16 mouse cellular contexts compared by ENCODE assay signal in the genomic region with DNA sequence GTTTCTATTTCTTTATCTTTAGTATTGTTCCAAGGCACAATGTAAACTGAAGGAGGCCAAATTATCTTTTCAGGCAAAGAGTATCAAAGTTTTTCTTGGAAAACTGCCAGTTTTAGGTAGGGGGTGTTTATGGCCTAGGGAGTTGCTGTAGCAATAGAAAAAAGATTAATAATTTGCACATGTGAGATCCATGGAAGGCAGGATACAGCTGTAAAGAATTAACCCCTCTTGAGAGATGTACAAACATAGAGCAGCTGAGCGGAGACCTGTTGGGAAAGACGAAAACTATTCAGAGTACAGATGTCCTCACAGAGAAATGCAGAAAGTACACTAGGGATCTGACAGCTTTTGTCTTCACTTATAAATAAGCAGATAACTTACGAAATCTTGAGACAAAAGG.
DNase-seq lines count a peak whose midpoint lies in the region; ATAC-seq and TF ChIP-seq lines count a peak whose summit lies in the region.
"Had no signal": no experiment of that assay in that cellular context is flagged by ENCODE, and none has a peak within 500 bp of the region (broad histone marks: within the 10 kb centered on the region; RNA-seq: fewer than 3 reads in every experiment).

No protein-coding gene starts in this region.

- no peaks in the 10 kb centered on the region for H3K27me3 ChIP-seq in forebrain, embryonic 14.5 days (replicated peaks; ENCODE audit: control insufficient read depth, insufficient read depth, low read length)
- H3K27me3 ChIP-seq in forebrain, embryonic 13.5 days, result no peaks in the 10 kb centered on the region
- no peaks in the 10 kb centered on the region for H3K27me3 ChIP-seq in midbrain, embryonic 13.5 days
- H3K27me3 ChIP-seq in midbrain, embryonic 11.5 days (ENCODE audit: control insufficient read depth, insufficient read depth, low read length), result no peaks in the 10 kb centered on the region
- no peaks in the 10 kb centered on the region for H3K27me3 ChIP-seq in embryonic facial prominence, embryonic 11.5 days (ENCODE audit: control insufficient read depth, insufficient read depth, low read length)
- H3K27me3 ChIP-seq in limb, embryonic 13.5 days, result peaks cover 8% of the 10 kb centered on the region; the same call in 1 of the 2 replicates
- H3K27me3 ChIP-seq: heart, embryonic 12.5 days; Patski had no signal

- 43% methylated on average over 3 of the region's 3 CpGs for WGBS in forebrain, embryonic 14.5 days
- 34% methylated on average over 3 of the region's 3 CpGs for WGBS in forebrain, embryonic 13.5 days
- 42% methylated on average over 3 of the region's 3 CpGs for WGBS in midbrain, embryonic 13.5 days
- 57% methylated on average over 3 of the region's 3 CpGs for WGBS in midbrain, embryonic 11.5 days
- 26% methylated on average over 3 of the region's 3 CpGs for WGBS in embryonic facial prominence, embryonic 11.5 days
- 12% methylated on average over 3 of the region's 3 CpGs for WGBS in limb, embryonic 13.5 days

- no peak overlapping the region for H3K4me2 ChIP-seq in forebrain, embryonic 14.5 days (ENCODE audit: low read length)
- H3K4me2 ChIP-seq in forebrain, embryonic 13.5 days, result no peak overlapping the region
- H3K4me2 ChIP-seq in midbrain, embryonic 13.5 days (replicated peaks), result no peak overlapping the region
- no peak overlapping the region for H3K4me2 ChIP-seq in midbrain, embryonic 11.5 days
- no peak overlapping the region for H3K4me2 ChIP-seq in embryonic facial prominence, embryonic 11.5 days (ENCODE audit: low read depth, low read length)
- H3K4me2 ChIP-seq in limb, embryonic 13.5 days (replicated peaks), result 0 out of 2 replicates have a peak overlapping the region, but pooled peaks have one; percentile 2
- H3K4me2 ChIP-seq: heart, embryonic 12.5 days had no signal

- no peak overlapping the region for H3K4me3 ChIP-seq in forebrain, embryonic 14.5 days (ENCODE audit: low read depth, low read length)
- H3K4me3 ChIP-seq in forebrain, embryonic 13.5 days, result no peak overlapping the region
- no peak overlapping the region for H3K4me3 ChIP-seq in midbrain, embryonic 13.5 days (replicated peaks)
- H3K4me3 ChIP-seq in midbrain, embryonic 11.5 days (ENCODE audit: low read depth, low read length), result no peak overlapping the region
- H3K4me3 ChIP-seq in embryonic facial prominence, embryonic 11.5 days (ENCODE audit: low read depth, low read length), result no peak overlapping the region
- no peak overlapping the region for H3K4me3 ChIP-seq in limb, embryonic 13.5 days
- H3K4me3 ChIP-seq in left cerebral cortex, adult 2 months, result no peak overlapping the region
- H3K4me3 ChIP-seq: heart, embryonic 12.5 days had no signal

- no peaks in the 10 kb centered on the region for H3K9me3 ChIP-seq in forebrain, embryonic 14.5 days (replicated peaks; ENCODE audit: control insufficient read depth, low read length)
- no peaks in the 10 kb centered on the region for H3K9me3 ChIP-seq in forebrain, embryonic 13.5 days (replicated peaks)
- no peaks in the 10 kb centered on the region for H3K9me3 ChIP-seq in midbrain, embryonic 13.5 days
- H3K9me3 ChIP-seq in midbrain, embryonic 11.5 days (ENCODE audit: control insufficient read depth, low read length), result no peaks in the 10 kb centered on the region
- H3K9me3 ChIP-seq in embryonic facial prominence, embryonic 11.5 days (replicated peaks; ENCODE audit: control insufficient read depth, low read length), result no peaks in the 10 kb centered on the region
- H3K9me3 ChIP-seq in limb, embryonic 13.5 days, result no peaks in the 10 kb centered on the region
- H3K9me3 ChIP-seq: heart, embryonic 12.5 days had no signal

- peaks cover 5% of the 10 kb centered on the region; the same call in 1 of the 2 replicates for H3K4me1 ChIP-seq in forebrain, embryonic 14.5 days (ENCODE audit: control insufficient read depth, insufficient read depth, low read length)
- H3K4me1 ChIP-seq in forebrain, embryonic 13.5 days, result peaks cover 4% of the 10 kb centered on the region; the same call in 1 of the 2 replicates
- peaks cover 15% of the 10 kb centered on the region for H3K4me1 ChIP-seq in midbrain, embryonic 13.5 days (replicated peaks)
- H3K4me1 ChIP-seq in midbrain, embryonic 11.5 days (ENCODE audit: control insufficient read depth, insufficient read depth, low read length), result peaks cover 4% of the 10 kb centered on the region
- H3K4me1 ChIP-seq in embryonic facial prominence, embryonic 11.5 days (ENCODE audit: control insufficient read depth, insufficient read depth, low read length), result no peaks in the 10 kb centered on the region
- H3K4me1 ChIP-seq in limb, embryonic 13.5 days, result peaks cover 6% of the 10 kb centered on the region; the same call in 1 of the 2 replicates
- H3K4me1 ChIP-seq: heart, embryonic 12.5 days had no signal

- DNase-seq in forebrain, embryonic 14.5 days (ENCODE audit: low spot score), result peak; percentile 39
- DNase-seq in midbrain, embryonic 11.5 days (ENCODE audit: low spot score, missing footprints), result no peak
- peak; percentile 86 for DNase-seq in embryonic facial prominence, embryonic 11.5 days (ENCODE audit: low spot score)
- DNase-seq in gastrocnemius, postnatal 10 days, result no peak
- no peak for DNase-seq in left cerebral cortex, adult 2 months (ENCODE audit: extremely low spot score in 1 of 2, low spot score in 2 of 2)
- DNase-seq: cerebellum, adult 11 months; cerebellum, postnatal 36 days; gastrocnemius, postnatal 36 days; heart, postnatal 4 days; kidney, adult 9 months; lung, adult 2 months had no signal

- ATAC-seq in forebrain, embryonic 14.5 days, result no peak
- ATAC-seq in forebrain, embryonic 13.5 days, result no peak
- ATAC-seq in midbrain, embryonic 13.5 days, result 0 out of 2 replicates have a peak, but pooled peaks have one; percentile 11
- no peak for ATAC-seq in midbrain, embryonic 11.5 days (ENCODE audit: low FRiP score)
- ATAC-seq in embryonic facial prominence, embryonic 11.5 days (replicated peaks; ENCODE audit: insufficient number of reproducible peaks, low FRiP score, low TSS enrichment, low read depth), result 0 out of 2 replicates have a peak, but pooled peaks have one; percentile 73
- peak; percentile 83 for ATAC-seq in limb, embryonic 13.5 days (ENCODE audit: low FRiP score, low read depth)
- ATAC-seq: Patski had no signal

- H3K27ac ChIP-seq in forebrain, embryonic 14.5 days (ENCODE audit: low read depth, low read length), result no peak overlapping the region
- H3K27ac ChIP-seq in forebrain, embryonic 13.5 days, result no peak overlapping the region
- H3K27ac ChIP-seq in midbrain, embryonic 13.5 days, result no peak overlapping the region
- no peak overlapping the region for H3K27ac ChIP-seq in midbrain, embryonic 11.5 days (ENCODE audit: low read depth, low read length)
- no peak overlapping the region for H3K27ac ChIP-seq in embryonic facial prominence, embryonic 11.5 days (replicated peaks; ENCODE audit: low read depth, low read length)
- H3K27ac ChIP-seq in limb, embryonic 13.5 days, result no peak overlapping the region
- H3K27ac ChIP-seq in left cerebral cortex, adult 2 months, result no peak overlapping the region

- H3K36me3 ChIP-seq in forebrain, embryonic 14.5 days (ENCODE audit: control insufficient read depth, insufficient read depth, low read length), result no peaks in the 10 kb centered on the region
- no peaks in the 10 kb centered on the region for H3K36me3 ChIP-seq in forebrain, embryonic 13.5 days (ENCODE audit: poor library complexity, severe bottlenecking)
- no peaks in the 10 kb centered on the region for H3K36me3 ChIP-seq in midbrain, embryonic 13.5 days
- no peaks in the 10 kb centered on the region for H3K36me3 ChIP-seq in midbrain, embryonic 11.5 days (ENCODE audit: control insufficient read depth, insufficient read depth, low read length)
- H3K36me3 ChIP-seq in embryonic facial prominence, embryonic 11.5 days (replicated peaks; ENCODE audit: control insufficient read depth, insufficient read depth, low read depth, low read length), result no peaks in the 10 kb centered on the region
- H3K36me3 ChIP-seq in limb, embryonic 13.5 days, result no peaks in the 10 kb centered on the region
- H3K36me3 ChIP-seq: heart, embryonic 12.5 days had no signal

- no peak overlapping the region for H3K9ac ChIP-seq in forebrain, embryonic 14.5 days (ENCODE audit: low read length)
- no peak overlapping the region for H3K9ac ChIP-seq in forebrain, embryonic 13.5 days
- H3K9ac ChIP-seq in midbrain, embryonic 13.5 days (replicated peaks), result no peak overlapping the region
- no peak overlapping the region for H3K9ac ChIP-seq in midbrain, embryonic 11.5 days (ENCODE audit: low read length)
- H3K9ac ChIP-seq in embryonic facial prominence, embryonic 11.5 days (replicated peaks; ENCODE audit: low read length), result no peak overlapping the region
- H3K9ac ChIP-seq in limb, embryonic 13.5 days, result no peak overlapping the region
- H3K9ac ChIP-seq: heart, embryonic 12.5 days had no signal

- intact Hi-C loops in left cerebral cortex, adult 2 months (cut with DNase I), result no loop called here

- TF ChIP-seq CTCF in left cerebral cortex, adult 2 months (IDR thresholded peaks at IDR 0.05), result no peak

Comparison
In these comparisons a context has a peak if more than half of its experiments do, and no peak if none do; other contexts are left out.
1. ATAC-seq: peak in midbrain, embryonic 13.5 days (single experiment), embryonic facial prominence, embryonic 11.5 days (single experiment) and limb, embryonic 13.5 days (single experiment); none in forebrain, embryonic 14.5 days (single experiment), forebrain, embryonic 13.5 days (single experiment) and midbrain, embryonic 11.5 days (single experiment).
2. DNase-seq: peak in forebrain, embryonic 14.5 days (single experiment) and embryonic facial prominence, embryonic 11.5 days (single experiment); none in midbrain, embryonic 11.5 days (single experiment), gastrocnemius, postnatal 10 days (single experiment) and left cerebral cortex, adult 2 months (0 of 2).